Mouse (Mus musculus): Measurements from ENCODE around the gene Psma3. TPM values are rescaled to one million over a fixed set of nuclear protein-coding genes. Genes with fewer than 3 reads are reported as not detected.
"Not testable (repeated sequence)": the region's sequence is repeated elsewhere in the genome, so short reads cannot be mapped to it uniquely, and the experiment has no call there.

The Psma3 gene
- total RNA-seq, 1 experiment from 2014 or later: 408 TPM

DNA sequence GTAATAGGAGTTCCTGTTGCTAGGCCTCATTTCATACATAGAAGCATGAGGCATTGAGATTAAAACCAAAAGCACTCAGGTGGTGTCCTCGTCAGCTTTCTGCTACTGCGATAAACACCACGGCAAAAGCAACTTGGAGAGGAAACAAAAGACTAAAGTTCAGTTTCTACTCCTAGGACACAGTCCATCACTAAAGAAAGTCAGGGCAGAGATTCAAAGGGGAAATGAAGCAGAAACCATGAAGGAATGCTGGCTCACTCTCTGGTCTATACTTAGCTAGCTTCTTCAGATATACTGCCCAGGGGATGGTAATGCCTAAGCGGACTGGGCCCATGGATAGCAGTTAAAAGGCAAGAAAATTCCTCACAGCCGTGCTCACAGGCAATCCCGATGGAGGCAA lies 27.0 kb downstream of the Psma3 start:
- no peak for DNase-seq

- DNase-seq: no peak
Measured at GRCm38 (mm10) chr12:71003760-71004426, 29.5 kb downstream of the Psma3 start.

DNA sequence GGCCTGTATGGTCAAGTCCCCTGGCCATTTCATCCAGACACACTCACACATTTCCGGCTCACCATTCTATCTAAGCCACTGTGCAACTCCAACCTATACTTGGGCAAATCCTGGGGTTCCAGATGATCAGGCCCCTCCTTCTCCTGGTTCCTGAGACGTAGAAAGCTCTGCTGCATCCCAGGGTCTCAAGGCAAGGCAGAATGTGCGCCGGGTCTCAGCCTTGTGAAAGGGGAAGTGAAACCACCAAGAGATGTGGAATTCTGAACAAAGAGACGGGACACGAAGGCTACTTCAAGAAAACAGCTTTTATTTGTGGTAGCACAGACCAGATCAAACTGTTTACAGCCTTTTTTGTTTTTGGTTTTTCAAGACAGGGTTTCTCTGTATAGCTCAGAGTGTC lies 31.7 kb downstream of the Psma3 start:
- DNase-seq: no peak

GRCm38 (mm10) chr12:71006901-71007300 lies 32.5 kb downstream of the Psma3 start:
- no peak for DNase-seq

DNA sequence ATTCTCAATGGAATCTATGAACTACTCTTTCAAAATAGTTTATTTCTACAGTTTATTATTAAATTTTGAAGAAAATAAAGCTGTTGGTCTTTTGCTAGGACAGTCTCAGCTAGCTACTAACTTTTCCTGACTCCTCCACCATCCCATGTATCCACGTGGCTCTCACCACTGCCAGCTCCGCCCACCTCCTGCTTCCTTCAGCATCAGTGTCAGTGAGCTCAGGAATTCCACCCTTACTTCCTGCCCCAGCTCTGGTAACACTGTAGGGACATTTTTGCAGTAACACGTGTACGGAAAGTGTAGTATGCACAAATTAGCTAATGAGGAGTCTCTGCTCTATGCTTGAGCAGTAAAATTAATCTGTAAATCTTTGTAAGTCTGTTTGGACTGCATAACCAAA lies 35.3 kb downstream of the Psma3 start:
- peak; percentile 21 for DNase-seq

DNA sequence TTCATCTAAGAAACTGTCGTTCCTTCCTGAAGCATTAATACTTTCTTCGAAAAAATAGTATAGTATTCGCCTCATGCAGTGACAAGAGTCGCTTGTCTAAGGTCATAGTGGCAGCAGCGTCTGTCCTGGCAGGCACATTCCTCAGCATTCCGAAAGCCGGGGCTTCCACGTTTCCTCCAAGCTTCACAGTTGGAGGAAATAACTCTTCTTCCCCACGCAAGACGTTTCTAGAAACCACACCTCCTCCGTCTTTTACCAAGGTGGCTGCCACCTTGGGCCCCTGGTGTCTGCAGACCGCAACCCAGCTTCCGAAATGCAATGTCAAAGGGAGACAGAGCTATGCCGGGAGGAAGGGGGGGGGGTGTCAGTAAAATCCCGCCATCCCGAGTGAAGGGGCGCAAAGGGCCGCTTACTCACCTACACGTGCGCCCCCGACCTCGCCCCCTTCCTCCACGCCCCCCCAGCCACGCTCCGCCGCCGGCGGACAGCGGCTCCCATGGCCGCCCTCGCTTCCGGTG lies 40.5 kb downstream of the Psma3 start:
- no peak for DNase-seq

GRCm38 (mm10) chr12:71015363-71016210 lies 41.2 kb downstream of the Psma3 start, which contains the start of gene Arid4a:
Gene Arid4a, plus strand, starts transcription at chr12:71015990.
- DNase-seq: peak; percentile 95

DNA sequence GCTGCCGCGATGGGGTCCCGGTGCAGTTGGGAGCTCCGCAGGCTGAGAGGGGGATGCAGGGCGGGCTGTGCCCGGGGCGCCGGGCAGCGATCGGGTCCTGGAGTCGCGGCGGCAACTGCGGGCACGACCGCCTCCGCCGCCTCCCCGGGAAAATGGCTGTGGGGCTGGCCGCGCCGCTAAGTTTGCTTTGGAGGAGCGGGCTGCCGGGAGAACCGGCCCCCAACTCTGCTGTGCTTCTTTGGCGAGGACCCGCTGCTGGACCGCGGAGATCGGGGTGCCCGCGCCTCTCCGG lies 41.7 kb downstream of the Psma3 start:
- DNase-seq: no peak

GRCm38 (mm10) chr12:71016503-71017241 lies 42.3 kb downstream of the Psma3 start:
- DNase-seq: peak; percentile 67

DNA sequence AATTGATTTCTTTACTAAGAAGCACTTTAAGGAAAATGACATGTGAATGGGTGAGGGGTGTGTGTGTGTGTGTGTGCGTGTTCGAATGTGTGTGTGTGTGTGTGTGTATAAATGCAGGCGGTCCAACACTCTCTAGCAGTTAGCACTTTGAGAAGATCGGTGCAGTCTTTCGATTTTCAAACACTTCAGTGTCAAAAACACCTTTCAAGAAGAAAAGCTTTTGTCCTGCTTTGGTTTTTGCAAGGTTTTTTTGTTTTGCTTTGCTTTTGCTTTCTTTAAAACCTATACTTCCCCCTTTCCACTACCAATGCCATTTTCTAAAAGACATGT lies 42.8 kb downstream of the Psma3 start:
- no peak for DNase-seq

DNA sequence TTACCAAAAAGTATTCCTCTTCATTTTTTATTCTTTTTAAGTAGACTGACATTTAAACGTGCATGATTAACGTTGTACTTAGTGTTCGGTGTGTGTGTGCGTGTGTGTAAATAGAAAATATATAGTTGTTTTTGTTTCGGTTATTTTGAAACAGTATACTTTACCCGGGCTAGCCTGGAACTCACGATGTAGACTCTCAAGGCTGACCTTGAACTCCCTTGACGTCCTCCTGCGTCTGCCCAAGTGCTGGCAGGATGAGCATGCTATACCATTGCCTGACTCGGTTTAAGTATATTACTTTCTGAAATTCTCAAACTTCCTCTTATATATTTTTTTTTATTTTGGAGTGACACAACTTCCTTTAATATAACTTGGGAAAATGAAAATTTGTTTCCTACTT lies 43.4 kb downstream of the Psma3 start:
- DNase-seq: no peak

DNA sequence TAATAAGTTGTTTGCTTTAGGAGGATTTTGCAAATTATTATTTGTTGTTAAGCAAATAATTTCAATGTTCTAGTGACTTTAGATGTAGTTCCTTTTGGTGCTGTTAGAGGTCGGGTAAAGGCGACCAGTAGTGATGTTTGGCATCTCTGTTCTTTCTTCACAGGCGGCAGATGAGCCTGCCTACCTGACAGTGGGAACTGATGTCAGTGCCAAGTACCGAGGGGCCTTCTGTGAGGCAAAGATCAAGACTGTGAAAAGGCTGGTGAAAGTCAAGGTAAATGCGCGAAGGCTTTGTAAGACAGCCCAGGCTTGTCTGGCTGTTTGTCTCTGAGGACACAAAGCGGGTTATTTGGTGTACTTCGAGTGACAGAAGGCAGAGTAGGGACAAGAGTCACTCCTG lies 44.8 kb downstream of the Psma3 start:
- DNase-seq: no peak

- DNase-seq: no peak
Measured at GRCm38 (mm10) chr12:71024411-71024810, 50.0 kb downstream of the Psma3 start.

DNA sequence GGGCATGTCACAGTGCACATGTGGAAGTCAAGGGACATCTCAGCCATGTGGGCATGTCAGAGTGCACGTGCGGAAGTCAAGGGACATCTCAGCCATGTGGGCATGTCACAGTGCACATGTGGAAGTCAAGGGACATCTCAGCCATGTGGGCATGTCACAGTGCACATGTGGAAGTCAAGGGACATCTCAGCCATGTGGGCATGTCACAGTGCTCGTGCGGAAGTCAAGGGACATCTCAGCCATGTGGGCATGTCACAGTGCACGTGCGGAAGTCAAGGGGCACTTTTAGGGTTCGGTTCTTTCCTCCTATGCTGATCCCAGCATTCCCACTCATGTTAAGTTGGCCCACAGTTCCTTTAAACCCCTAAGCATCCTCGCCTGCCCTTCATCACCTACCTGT lies 53.8 kb downstream of the Psma3 start:
- not testable (repeated sequence) for DNase-seq

GRCm38 (mm10) chr12:71030260-71030659 lies 55.8 kb downstream of the Psma3 start:
- no peak for DNase-seq

DNA sequence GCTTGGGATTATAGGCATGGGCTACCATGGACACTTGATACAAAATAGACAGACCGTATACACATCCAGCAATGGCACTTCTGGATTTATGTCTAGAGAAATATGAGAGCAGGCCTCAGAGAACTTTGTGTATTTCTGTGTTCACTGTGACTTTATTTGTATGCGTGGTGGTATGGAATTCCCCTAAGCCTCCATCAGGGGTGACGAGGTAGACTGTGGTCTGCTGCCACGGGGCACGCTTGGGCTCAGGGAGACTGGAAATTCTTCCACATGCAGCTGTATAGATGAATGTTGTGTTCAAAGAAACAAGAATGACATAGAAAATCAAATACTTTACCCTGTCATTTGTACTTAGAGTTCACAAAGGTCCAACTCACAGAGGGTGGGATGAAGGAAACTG lies 56.3 kb downstream of the Psma3 start:
- DNase-seq: no peak

DNA sequence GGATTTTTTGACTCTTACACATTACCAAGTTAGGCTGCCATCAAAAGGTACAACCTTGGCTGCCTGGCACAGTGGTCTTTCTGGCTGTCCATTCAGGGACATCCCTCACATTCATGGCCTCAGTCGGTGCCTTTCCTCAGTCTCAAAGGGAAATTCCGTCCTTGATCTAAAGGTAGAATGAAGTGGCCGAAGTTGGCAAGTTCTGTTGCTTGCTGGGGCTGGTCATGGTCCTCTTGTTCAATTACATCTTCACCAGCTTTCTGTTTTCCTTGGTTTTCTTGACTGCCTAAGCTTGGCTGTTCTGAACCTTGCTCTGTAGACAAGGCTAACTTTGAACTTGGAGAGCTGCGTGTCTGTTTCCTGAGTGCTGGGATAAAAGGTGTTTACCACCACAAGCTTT lies 61.4 kb downstream of the Psma3 start:
- DNase-seq: no peak

GRCm38 (mm10) chr12:71036729-71037404 lies 62.4 kb downstream of the Psma3 start:
- no peak for DNase-seq

GRCm38 (mm10) chr12:71040462-71040861 lies 66.0 kb downstream of the Psma3 start:
- no peak for DNase-seq

- DNase-seq: no peak
Measured at GRCm38 (mm10) chr12:71042451-71042850, 68.0 kb downstream of the Psma3 start.

DNA sequence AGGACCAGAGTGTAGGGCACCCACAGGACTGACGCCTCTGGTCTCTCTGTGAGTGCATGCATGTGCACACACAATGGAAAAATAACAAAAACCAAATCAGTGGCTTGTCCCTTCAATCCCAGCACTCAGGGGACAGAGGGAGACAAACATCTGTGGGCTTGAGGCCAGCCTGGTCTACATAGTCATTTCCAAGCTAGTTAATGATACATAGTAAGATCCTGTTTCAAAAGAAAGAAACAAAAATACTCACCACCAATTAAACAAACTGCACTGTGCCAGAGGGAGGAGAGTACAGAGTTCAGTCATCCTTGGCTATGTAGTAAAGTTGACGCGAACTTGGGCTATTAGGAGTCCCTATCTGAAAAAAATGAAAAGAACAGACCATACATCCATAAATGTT lies 69.2 kb downstream of the Psma3 start:
- no peak for DNase-seq

- no peak for DNase-seq
Measured at GRCm38 (mm10) chr12:71044488-71044887, 70.1 kb downstream of the Psma3 start.

All from adrenal gland, postnatal 25 days (tissue).